Mouse (Mus musculus): ENCODE data around the gene Ccdc163. TPM values are rescaled to one million over a fixed set of nuclear protein-coding genes. Genes with fewer than 3 reads are reported as not detected.

Gene Ccdc163
- total RNA-seq, 2 experiments from 2014 or later: 3.3 to 7.3 TPM

DNA sequence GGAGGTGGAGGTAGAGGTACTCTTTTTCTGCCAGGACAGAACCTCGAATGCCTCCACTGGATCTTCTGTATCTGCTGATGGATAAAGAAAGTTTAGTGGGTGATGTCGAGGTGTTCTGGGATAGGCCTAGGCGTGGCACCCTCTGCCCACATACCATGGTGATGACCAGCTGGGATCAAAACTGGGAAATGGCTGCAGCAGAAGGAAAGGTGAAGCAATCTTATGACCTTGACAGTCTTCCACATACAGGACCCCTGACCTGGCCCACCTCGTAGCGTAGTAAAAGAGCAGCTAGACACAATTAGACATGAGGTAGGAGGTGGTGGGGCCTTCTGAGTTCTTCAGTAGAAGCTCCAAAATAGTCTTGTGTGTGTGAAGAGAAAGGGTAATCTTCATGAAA, 55.7 kb downstream of the Ccdc163 start:
- ATAC-seq (replicated peaks; ENCODE audit: low FRiP score, poor library complexity, severe bottlenecking): no peak

- no peak for ATAC-seq (replicated peaks; ENCODE audit: low FRiP score, poor library complexity, severe bottlenecking)
Observed at GRCm38 (mm10) chr4:116768510-116768909, 60.2 kb downstream of the Ccdc163 start.

DNA sequence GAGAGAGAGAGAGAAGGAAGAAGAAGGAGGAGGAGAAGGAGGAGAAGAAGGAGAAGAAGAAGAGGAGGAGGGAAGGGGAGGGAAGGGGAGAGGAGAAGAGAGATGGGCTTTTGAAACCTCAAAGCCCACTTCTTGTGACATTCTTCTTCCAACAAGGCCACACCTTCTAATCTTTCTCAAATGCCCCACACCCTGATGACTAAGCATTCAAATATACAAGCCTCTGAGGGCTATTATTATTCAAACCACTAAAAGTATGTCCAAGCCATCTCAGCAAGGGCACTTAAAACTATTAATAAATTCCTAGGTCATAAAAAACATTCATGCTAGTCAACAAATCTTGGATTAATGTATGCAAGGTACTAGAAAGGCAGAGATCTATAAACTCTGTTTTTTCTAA, 60.8 kb downstream of the Ccdc163 start:
- no peak for ATAC-seq (replicated peaks; ENCODE audit: low FRiP score, poor library complexity, severe bottlenecking)

DNA sequence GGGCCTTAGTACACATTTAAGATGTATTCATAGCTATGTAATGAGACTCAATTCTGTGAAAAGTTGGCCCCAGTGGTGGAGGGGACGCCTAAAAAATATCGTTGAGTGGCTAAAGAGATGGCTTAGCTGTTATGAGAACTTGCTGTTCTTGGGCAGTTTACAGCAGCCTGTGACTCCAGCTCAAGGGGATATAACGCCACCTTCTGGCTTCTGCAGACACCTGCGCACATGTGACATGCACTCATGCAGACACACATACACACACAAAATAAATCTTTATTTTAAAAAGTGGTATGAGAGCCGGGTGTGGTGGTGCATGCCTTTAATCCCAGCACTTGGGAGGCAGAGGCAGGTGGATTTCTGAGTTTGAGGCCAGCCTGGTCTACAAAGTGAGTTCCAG, 68.1 kb downstream of the Ccdc163 start:
- ATAC-seq (replicated peaks; ENCODE audit: low FRiP score, poor library complexity, severe bottlenecking): no peak

DNA sequence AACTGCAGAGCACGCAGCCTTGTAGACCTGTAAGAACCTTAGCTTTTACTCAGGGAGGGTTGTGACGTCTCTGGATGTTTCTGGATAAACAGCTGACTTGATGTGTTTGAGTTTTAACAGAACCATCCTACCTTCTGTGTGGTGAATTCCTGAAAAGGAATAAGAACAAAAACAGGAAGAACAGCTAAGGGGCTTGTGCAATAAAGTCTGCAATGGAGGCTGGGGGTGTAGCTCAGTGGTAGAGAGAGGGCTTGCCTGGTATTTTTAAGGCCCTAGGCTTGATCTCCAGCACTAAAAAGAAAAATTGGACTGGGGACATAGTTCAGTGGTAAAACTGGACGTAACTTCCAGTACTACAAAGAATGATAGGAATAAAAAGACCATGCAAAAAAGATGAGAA, 68.8 kb downstream of the Ccdc163 start:
- ATAC-seq (replicated peaks; ENCODE audit: low FRiP score, poor library complexity, severe bottlenecking): no peak

- no peak for ATAC-seq (replicated peaks; ENCODE audit: low FRiP score, poor library complexity, severe bottlenecking)
Observed at GRCm38 (mm10) chr4:116780541-116780940, 72.2 kb downstream of the Ccdc163 start.

DNA sequence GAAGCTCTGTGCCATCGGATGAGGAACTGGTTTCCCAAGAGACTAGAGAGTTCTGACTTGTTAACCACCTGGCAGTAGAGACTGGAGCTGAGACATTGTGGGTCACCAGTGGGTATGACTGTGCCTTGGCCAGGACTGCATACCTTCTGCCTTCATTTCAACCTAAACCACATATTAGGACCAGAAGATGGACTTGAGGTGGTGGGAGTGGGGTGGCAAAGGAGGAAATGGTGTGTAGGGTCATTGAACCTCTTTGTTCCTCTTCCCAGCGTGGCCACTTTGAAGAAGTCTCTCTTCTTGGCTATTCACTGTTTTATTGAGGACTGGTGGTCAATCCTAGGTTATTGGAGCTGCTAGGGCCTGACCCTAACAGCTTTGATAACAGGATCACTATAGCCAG, 73.1 kb downstream of the Ccdc163 start:
- ATAC-seq (replicated peaks; ENCODE audit: low FRiP score, poor library complexity, severe bottlenecking): no peak

DNA sequence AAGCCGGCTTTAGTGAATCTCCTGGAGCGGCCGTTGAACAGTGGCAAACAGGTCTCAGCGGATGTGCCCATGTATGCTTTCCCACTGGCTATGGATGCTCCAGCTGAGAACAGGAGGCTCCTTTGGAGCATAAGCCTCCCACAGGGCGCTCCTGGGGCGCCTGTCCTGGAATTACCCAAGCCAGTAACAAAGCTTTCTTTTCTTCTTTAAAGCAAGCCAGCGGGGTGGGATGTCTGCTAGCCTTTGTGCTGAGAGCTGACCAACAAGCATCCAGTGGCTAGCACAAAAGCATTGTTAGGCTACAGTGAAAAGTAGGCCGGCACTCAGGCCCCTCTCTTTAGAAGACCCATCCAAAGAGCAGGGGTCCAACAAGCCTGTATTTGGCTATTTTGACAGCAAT, 73.9 kb downstream of the Ccdc163 start:
- ATAC-seq (replicated peaks; ENCODE audit: low FRiP score, poor library complexity, severe bottlenecking): no peak

DNA sequence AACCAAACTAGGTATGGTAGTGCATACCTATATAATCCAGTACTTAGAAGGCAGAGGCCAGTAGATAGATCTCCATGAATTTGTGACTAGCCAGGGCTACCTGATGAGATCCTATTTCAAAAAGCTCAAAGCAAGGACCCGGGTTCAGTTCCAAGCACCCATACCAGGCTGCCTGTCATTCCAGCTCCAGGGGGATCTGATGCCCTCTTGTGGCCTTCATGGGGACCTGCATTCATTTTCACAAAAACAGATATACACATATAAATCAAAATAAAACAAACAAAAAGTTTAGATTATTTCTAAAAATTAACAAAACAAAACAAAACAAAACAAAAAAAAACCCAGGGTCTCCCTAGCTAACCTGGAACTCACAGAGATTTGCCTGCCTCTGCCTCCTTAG, 78.3 kb downstream of the Ccdc163 start:
- ATAC-seq (replicated peaks; ENCODE audit: low FRiP score, poor library complexity, severe bottlenecking): 0 out of 2 replicates have a peak, but pooled peaks have one; percentile 42

DNA sequence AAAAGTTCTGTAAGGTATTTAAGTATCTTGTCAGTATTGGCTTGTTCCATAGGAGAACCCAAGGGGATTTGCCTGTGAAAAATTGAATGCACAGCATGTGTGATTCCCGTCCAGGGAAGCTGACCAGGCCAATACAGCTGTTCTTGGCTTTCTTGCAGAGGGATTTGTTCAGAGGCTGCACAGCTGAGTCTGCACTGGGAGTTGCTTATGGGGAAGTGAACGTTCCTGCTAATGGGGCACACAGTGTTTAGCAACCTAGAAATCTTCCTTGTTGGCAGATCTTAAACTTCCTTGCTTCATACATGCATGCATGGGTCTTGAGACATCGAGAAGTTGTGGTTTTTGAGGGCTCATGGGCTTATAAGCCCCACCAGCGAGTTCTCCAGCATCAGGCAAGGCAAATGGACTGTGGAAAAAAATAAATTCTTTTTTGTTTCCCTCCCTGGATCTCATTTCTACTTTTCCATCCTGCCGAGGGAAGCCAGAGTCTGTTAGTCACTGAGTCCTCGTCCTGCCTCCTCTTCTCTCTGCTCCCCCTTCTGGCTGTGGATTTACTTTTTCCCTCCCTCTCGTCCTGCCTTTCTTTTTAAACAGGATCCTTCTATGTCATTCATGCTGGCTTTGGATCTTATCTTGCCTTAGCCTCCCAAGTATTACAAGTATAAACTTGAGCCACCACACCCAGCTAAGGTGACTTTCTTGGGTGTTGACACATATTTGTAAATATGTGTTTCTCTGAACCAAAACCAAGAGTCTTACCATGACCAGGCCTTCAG, 79.9 kb downstream of the Ccdc163 start:
- no peak for ATAC-seq (replicated peaks; ENCODE audit: low FRiP score, poor library complexity, severe bottlenecking)

DNA sequence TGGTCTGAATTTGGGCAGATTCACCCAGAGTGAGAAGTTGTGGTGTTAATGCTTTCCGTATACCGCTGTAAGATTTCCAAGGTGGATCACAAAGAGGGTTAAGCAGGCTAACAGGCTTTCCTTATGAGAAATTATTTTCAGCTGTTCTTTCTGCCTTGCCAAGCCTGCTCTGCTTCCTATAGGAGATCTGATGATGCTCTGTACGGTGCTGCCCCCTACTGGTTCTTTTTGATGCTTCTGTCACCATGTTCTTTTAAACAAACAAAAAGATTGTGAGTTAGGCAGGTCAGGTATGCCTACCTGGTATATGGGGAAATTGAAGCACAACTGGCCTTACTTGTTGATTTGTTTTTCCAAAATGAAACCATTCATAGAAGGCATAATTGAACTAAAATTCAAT, 80.6 kb downstream of the Ccdc163 start:
- peak; percentile 74 for ATAC-seq (replicated peaks; ENCODE audit: low FRiP score, poor library complexity, severe bottlenecking)

- no peak for ATAC-seq (replicated peaks; ENCODE audit: low FRiP score, poor library complexity, severe bottlenecking)
Observed at GRCm38 (mm10) chr4:116792453-116792852, 84.1 kb downstream of the Ccdc163 start.

DNA sequence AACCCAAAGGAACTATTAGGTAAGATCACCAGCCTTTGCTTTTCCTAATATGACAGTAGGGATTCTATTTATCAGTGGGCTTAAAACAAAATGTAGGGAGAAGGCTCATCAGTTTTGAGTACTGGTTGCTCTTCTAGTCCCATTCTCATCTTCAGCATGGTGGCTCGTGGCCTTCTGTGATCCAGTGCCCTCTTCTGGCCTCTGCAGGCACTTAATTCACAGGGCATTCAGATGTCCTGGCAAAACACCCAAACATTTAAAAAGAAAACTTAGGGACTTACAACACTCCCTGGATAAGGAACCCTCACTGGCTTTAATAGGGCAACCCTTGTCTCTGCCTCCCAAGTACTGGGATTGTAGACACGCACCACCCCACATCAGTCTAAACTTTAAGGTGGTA, 86.0 kb downstream of the Ccdc163 start:
- no peak for ATAC-seq (replicated peaks; ENCODE audit: low FRiP score, poor library complexity, severe bottlenecking)

- ATAC-seq (replicated peaks; ENCODE audit: low FRiP score, poor library complexity, severe bottlenecking): no peak
Observed at GRCm38 (mm10) chr4:116796442-116797110, 88.3 kb downstream of the Ccdc163 start.

DNA sequence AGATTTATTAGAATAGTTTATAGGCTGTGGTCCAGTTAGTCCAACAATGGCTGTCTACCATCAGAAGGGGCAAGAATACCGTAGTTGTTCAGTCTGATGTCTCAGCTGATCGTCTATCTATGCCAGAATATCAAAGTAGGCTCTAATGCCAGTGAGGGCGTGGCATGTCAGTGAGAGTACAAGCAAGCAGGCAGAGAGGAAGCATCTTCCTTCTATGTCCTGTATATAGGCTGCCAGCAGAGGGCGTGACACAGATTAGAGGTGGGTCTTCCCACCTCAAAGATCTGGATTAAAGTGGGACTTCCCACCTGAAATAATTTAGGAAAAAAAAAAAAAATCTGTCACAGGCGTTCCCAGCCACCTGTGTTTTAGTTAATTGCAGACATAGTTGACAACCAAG, 91.6 kb downstream of the Ccdc163 start:
- ATAC-seq (replicated peaks; ENCODE audit: low FRiP score, poor library complexity, severe bottlenecking): peak; percentile 59; the same call in 1 of the 2 replicates

Other genes starting within 250 kb of the Ccdc163 start
- gene Mast2, start 244.3 kb upstream of the Ccdc163 start, total RNA-seq (2015; ENCODE audit: low replicate concordance): 7.7 and 8.8 TPM in 2 replicates
- 15.5 and 16.5 TPM in 2 replicates for gene Mast2, start 244.3 kb upstream of the Ccdc163 start, total RNA-seq (2017; ENCODE audit: low replicate concordance)
- 5.6 and 6.3 TPM in 2 replicates for gene Ipp, start 201.0 kb upstream of the Ccdc163 start, total RNA-seq (2015; ENCODE audit: low replicate concordance)
- gene Ipp, start 201.0 kb upstream of the Ccdc163 start, total RNA-seq (2017; ENCODE audit: low replicate concordance): 7.5 and 7.8 TPM in 2 replicates
- gene Tmem69, start 152.6 kb upstream of the Ccdc163 start, total RNA-seq (2015; ENCODE audit: low replicate concordance): 1.7 and 11.7 TPM in 2 replicates
- 3.5 and 4.5 TPM in 2 replicates for gene Tmem69, start 152.6 kb upstream of the Ccdc163 start, total RNA-seq (2017; ENCODE audit: low replicate concordance)
- 74.2 and 83.6 TPM in 2 replicates for gene Gpbp1l1, start 150.9 kb upstream of the Ccdc163 start, total RNA-seq (2015; ENCODE audit: low replicate concordance)
- 141 and 166 TPM in 2 replicates for gene Gpbp1l1, start 150.9 kb upstream of the Ccdc163 start, total RNA-seq (2017; ENCODE audit: low replicate concordance)
- gene Ccdc17, start 111.9 kb upstream of the Ccdc163 start, total RNA-seq (2015; ENCODE audit: low replicate concordance): 1.5 and 3.8 TPM in 2 replicates
- gene Ccdc17, start 111.9 kb upstream of the Ccdc163 start, total RNA-seq (2017; ENCODE audit: low replicate concordance): 2.0 and 2.1 TPM in 2 replicates
- gene Nasp, start 80.6 kb upstream of the Ccdc163 start, total RNA-seq (2015; ENCODE audit: low replicate concordance): 34.0 and 54.8 TPM in 2 replicates
- gene Nasp, start 80.6 kb upstream of the Ccdc163 start, total RNA-seq (2017; ENCODE audit: low replicate concordance): 92.9 and 99.7 TPM in 2 replicates
- gene Akr1a1, start 56.8 kb upstream of the Ccdc163 start, total RNA-seq (2015; ENCODE audit: low replicate concordance): 110 and 156 TPM in 2 replicates
- gene Akr1a1, start 56.8 kb upstream of the Ccdc163 start, total RNA-seq (2017; ENCODE audit: low replicate concordance): 108 and 173 TPM in 2 replicates
- gene Prdx1, start 23.0 kb upstream of the Ccdc163 start, total RNA-seq (2015; ENCODE audit: low replicate concordance): 71.5 and 92.4 TPM in 2 replicates
- gene Prdx1, start 23.0 kb upstream of the Ccdc163 start, total RNA-seq (2017; ENCODE audit: low replicate concordance): 30.1 and 52.6 TPM in 2 replicates
- 4.2 and 4.4 TPM in 2 replicates for gene Mmachc, start 103 bp upstream of the Ccdc163 start, total RNA-seq (2015; ENCODE audit: low replicate concordance)
- 1.8 and 5.4 TPM in 2 replicates for gene Mmachc, start 103 bp upstream of the Ccdc163 start, total RNA-seq (2017; ENCODE audit: low replicate concordance)
- gene Tesk2, start 12.4 kb downstream of the Ccdc163 start, total RNA-seq (2015; ENCODE audit: low replicate concordance): 5.2 and 6.5 TPM in 2 replicates
- gene Tesk2, start 12.4 kb downstream of the Ccdc163 start, total RNA-seq (2017; ENCODE audit: low replicate concordance): 7.8 and 9.2 TPM in 2 replicates
- gene Toe1, start 99.1 kb downstream of the Ccdc163 start, total RNA-seq (2015; ENCODE audit: low replicate concordance): 8.6 and 10.4 TPM in 2 replicates
- gene Toe1, start 99.1 kb downstream of the Ccdc163 start, total RNA-seq (2017; ENCODE audit: low replicate concordance): 14.3 and 20.5 TPM in 2 replicates
- 0.58 TPM in 1 of 2 replicates, not detected in the other for gene Mutyh, start 99.2 kb downstream of the Ccdc163 start, total RNA-seq (2015; ENCODE audit: low replicate concordance)
- gene Mutyh, start 99.2 kb downstream of the Ccdc163 start, total RNA-seq (2017; ENCODE audit: low replicate concordance): 0.43 and 0.98 TPM in 2 replicates
- gene Hpdl, start 113.2 kb downstream of the Ccdc163 start, total RNA-seq (2015; ENCODE audit: low replicate concordance): not detected in 2 replicates
- not detected in 2 replicates for gene Hpdl, start 113.2 kb downstream of the Ccdc163 start, total RNA-seq (2017; ENCODE audit: low replicate concordance)
- gene Zswim5, start 168.9 kb downstream of the Ccdc163 start, total RNA-seq (2015; ENCODE audit: low replicate concordance): not detected in 2 replicates
- gene Zswim5, start 168.9 kb downstream of the Ccdc163 start, total RNA-seq (2017; ENCODE audit: low replicate concordance): 0.42 TPM in 1 of 2 replicates, not detected in the other